Mouse (Mus musculus) stomach, postnatal 0 days (tissue): Measurements from ENCODE around the gene Coq9. TPM values are rescaled to one million over a fixed set of nuclear protein-coding genes. Genes with fewer than 3 reads are reported as not detected.
A peak's percentile ranks its signal among the peaks of the same experiment; 100 is the strongest.

Experiments used
- ATAC-seq: fragments of 200-750 bp; cut with Nextera tagmentation; 2 replicates; pipeline ENCODE4 v1.8.0; 2017; ENCODE audit not compliant: low FRiP score, low TSS enrichment
- DNase-seq: peaks from one replicate; pipeline ENCODE4 v3.0.0-alpha.2; 2016; ENCODE audit warnings: low spot score
- H3K27ac ChIP-seq: fragments of 300-500 bp; sonication (generic); replicated peaks from 2 replicates; pipeline ENCODE4 v1.5.1; 2014; ENCODE audit warnings: mild to moderate bottlenecking, control low read depth
- H3K27me3 ChIP-seq: fragments of 300-500 bp; sonication (generic); 2 replicates; pipeline ENCODE4 v1.6.1; 2014; ENCODE audit warnings: low read length; ENCODE audit not compliant: control insufficient read depth, insufficient read depth
- H3K36me3 ChIP-seq: fragments of 300-500 bp; sonication (generic); 2 replicates; pipeline ENCODE4 v1.6.1; 2014; ENCODE audit warnings: low read length, mixed read lengths; ENCODE audit not compliant: control insufficient read depth, insufficient read depth
- H3K4me1 ChIP-seq: fragments of 300-500 bp; sonication (generic); replicated peaks from 2 replicates; pipeline ENCODE4 v1.6.1; 2014; ENCODE audit warnings: antibody characterized with exemption; ENCODE audit not compliant: control insufficient read depth, insufficient read depth
- H3K4me2 ChIP-seq: fragments of 300-500 bp; sonication (generic); replicated peaks from 2 replicates; pipeline ENCODE4 v1.6.1; 2014; ENCODE audit warnings: low read depth, mild to moderate bottlenecking, control low read depth, moderate library complexity
- H3K4me3 ChIP-seq: fragments of 300-500 bp; sonication (generic); 2 replicates; pipeline ENCODE4 v1.5.1; 2014; ENCODE audit warnings: low read depth, low read length, control low read depth
- H3K9ac ChIP-seq: fragments of 300-500 bp; sonication (generic); 2 replicates; pipeline ENCODE4 v1.6.1; 2014; ENCODE audit warnings: mild to moderate bottlenecking, low read length, control low read depth, mixed read lengths
- H3K9me3 ChIP-seq: fragments of 300-500 bp; sonication (generic); 2 replicates; pipeline ENCODE4 v1.6.1; 2016; ENCODE audit warnings: low read length; ENCODE audit not compliant: control insufficient read depth
- CTCF ChIP-seq: IDR thresholded peaks from 2 replicates; pipeline ENCODE4 v1.5.1; 2016; ENCODE audit warnings: antibody characterized with exemption, low read depth, mild to moderate bottlenecking, moderate library complexity
- EP300 ChIP-seq: optimal IDR thresholded peaks from 2 replicates; pipeline ENCODE3; 2016; ENCODE audit warnings: antibody characterized with exemption
- WGBS: fragments of 180-500 bp; shearing (Covaris S2); extraction: QIAGEN DNeasy Blood & Tissue Kit; methylation state at CpG from one replicate; pipeline ENCODE4 v1.1.7; 2014; 5-methylcytosine and 5-hydroxymethylcytosine counted together
- polyA plus RNA-seq: library from polyadenylated mRNA; unstranded; fragments of >200 nt; fragmentation: Nextera tagmentation; extraction: Ambion mirVana; gene quantifications from 2 replicates; pipeline ENCODE4 v1.2.1, GENCODE M21; 2015

Coq9 gene
- polyA plus RNA-seq, 1 experiment from 2014 or later, result 62.3 TPM

- TF ChIP-seq EP300 (no peak), CTCF (no peak)
- Histone ChIP-seq H3K9me3 (no peaks in the 10 kb centered on the region), H3K4me1 (peaks cover 13% of the 10 kb centered on the region), H3K4me3 (no peak overlapping the region), H3K9ac (peak overlapping the region; percentile 61), H3K27ac (no peak overlapping the region), H3K4me2 (peak overlapping the region; percentile 85), H3K36me3 (peaks cover 3% of the 10 kb centered on the region; the same call in 1 of the 2 replicates), H3K27me3 (no peaks in the 10 kb centered on the region)
- 49% methylated on average over 4 of the region's 4 CpGs for WGBS
- DNase-seq (no peak), ATAC-seq (no peak)
Observed at GRCm38 (mm10) chr8:94870003-94870402, 31.9 kb downstream of the Coq9 start.

- DNase-seq, result peak; percentile 40
- Histone ChIP-seq H3K4me1 (peaks cover 15% of the 10 kb centered on the region), H3K9ac (peak overlapping the region; percentile 61), H3K36me3 (peaks cover 3% of the 10 kb centered on the region; the same call in 1 of the 2 replicates), H3K4me2 (peak overlapping the region; percentile 85), H3K27ac (peak overlapping the region; percentile 74), H3K4me3 (peak overlapping the region; percentile 43), H3K27me3 (no peaks in the 10 kb centered on the region), H3K9me3 (no peaks in the 10 kb centered on the region)
- no peak for ATAC-seq
- WGBS, result 5% methylated on average over 22 of the region's 22 CpGs
- TF ChIP-seq CTCF, result no peak
- no peak for TF ChIP-seq EP300
Observed at GRCm38 (mm10) chr8:94870474-94871107, 32.5 kb downstream of the Coq9 start.

GRCm38 (mm10) chr8:94871108-94871894 lies 33.2 kb downstream of the Coq9 start:
- no peak; the same call in 1 of the 2 replicates for TF ChIP-seq CTCF
- TF ChIP-seq EP300, result no peak
- Histone ChIP-seq H3K27ac (peak overlapping the region; percentile 74), H3K27me3 (no peaks in the 10 kb centered on the region), H3K4me1 (peaks cover 15% of the 10 kb centered on the region), H3K4me2 (peak overlapping the region; percentile 85), H3K9ac (peak overlapping the region; percentile 61), H3K9me3 (no peaks in the 10 kb centered on the region), H3K4me3 (peak overlapping the region; percentile 43), H3K36me3 (peaks cover 2% of the 10 kb centered on the region; the same call in 1 of the 2 replicates)
- ATAC-seq (peak; percentile 89), DNase-seq (peak; percentile 88)
- 1% methylated on average over 6 of the region's 7 CpGs for WGBS

- TF ChIP-seq CTCF (no peak), EP300 (no peak)
- no peak for DNase-seq
- 47% methylated on average over 3 of the region's 3 CpGs for WGBS
- peak overlapping the region; percentile 2; the same call in 1 of the 2 replicates for H3K4me3 ChIP-seq
- H3K4me2 ChIP-seq, result peak overlapping the region; percentile 85; the same call in 1 of the 2 replicates
- no peaks in the 10 kb centered on the region for H3K36me3 ChIP-seq
- H3K9ac ChIP-seq, result peak overlapping the region; percentile 45; the same call in 1 of the 2 replicates
- H3K9me3 ChIP-seq, result no peaks in the 10 kb centered on the region
- peak overlapping the region; percentile 74 for H3K27ac ChIP-seq
- H3K27me3 ChIP-seq, result no peaks in the 10 kb centered on the region
- H3K4me1 ChIP-seq, result peaks cover 15% of the 10 kb centered on the region
- no peak for ATAC-seq
Observed at GRCm38 (mm10) chr8:94872156-94872555, 34.0 kb downstream of the Coq9 start.

GRCm38 (mm10) chr8:94872576-94872975 lies 34.5 kb downstream of the Coq9 start:
- TF ChIP-seq CTCF (no peak), EP300 (no peak)
- Histone ChIP-seq H3K36me3 (no peaks in the 10 kb centered on the region), H3K4me3 (no peak overlapping the region), H3K9ac (0 out of 2 replicates have a peak overlapping the region, but pooled peaks have one; percentile 45), H3K27ac (peak overlapping the region; percentile 74), H3K9me3 (no peaks in the 10 kb centered on the region), H3K4me1 (peaks cover 15% of the 10 kb centered on the region), H3K4me2 (peak overlapping the region; percentile 85; the same call in 1 of the 2 replicates), H3K27me3 (no peaks in the 10 kb centered on the region)
- no peak for ATAC-seq
- no peak for DNase-seq
- WGBS, result 84% methylated on average over 2 of the region's 2 CpGs
